Mouse (Mus musculus) G1E (cell line): ENCODE results near the gene Sfr1. TPM values are rescaled to one million over a fixed set of nuclear protein-coding genes. Genes with fewer than 3 reads are reported as not detected.

Experiments
- ATAC-seq: 2 replicates; pipeline ENCODE4 v1.8.0; 2016; ENCODE audit warnings: mild to moderate bottlenecking; ENCODE audit not compliant: insufficient number of reproducible peaks, poor library complexity, low FRiP score, severe bottlenecking; ENCODE audit errors: extremely low read depth
- DNase-seq: peaks from one replicate; pipeline ENCODE4 v3.0.0; 2012; ENCODE audit warnings: low spot score
- H3K27me3 ChIP-seq: 2 replicates; pipeline ENCODE4 v1.6.1; 2012; ENCODE audit warnings: mild to moderate bottlenecking, low read length, inconsistent platforms; ENCODE audit not compliant: insufficient read depth
- H3K36me3 ChIP-seq: replicated peaks from 2 replicates; pipeline ENCODE3; 2012; ENCODE audit warnings: mild to moderate bottlenecking, inconsistent platforms
- H3K4me1 ChIP-seq: 2 replicates; pipeline ENCODE4 v1.6.1; 2012; ENCODE audit warnings: low read depth, low read length, inconsistent platforms, mixed read lengths; ENCODE audit not compliant: insufficient read depth
- H3K4me3 ChIP-seq: 2 replicates; pipeline ENCODE4 v1.5.1; 2012; ENCODE audit warnings: low read depth, mild to moderate bottlenecking, inconsistent platforms, low read length, moderate library complexity, mixed read lengths
- H3K9me3 ChIP-seq: replicated peaks from 2 replicates; pipeline ENCODE4 v1.6.1; 2012; ENCODE audit warnings: inconsistent platforms
- CTCF ChIP-seq: IDR thresholded peaks from 2 replicates; pipeline ENCODE4 v1.5.1; 2012; ENCODE audit warnings: low read depth, low read length, inconsistent platforms, mixed read lengths
- GATA1 ChIP-seq: IDR thresholded peaks from 2 replicates; pipeline ENCODE4 v1.6.1; 2012; ENCODE audit warnings: borderline replicate concordance, low read length, inconsistent platforms, mixed read lengths
- GATA2 ChIP-seq: IDR thresholded peaks from 2 replicates; pipeline ENCODE4 v1.6.1; 2012; ENCODE audit warnings: low read depth, low read length, inconsistent platforms, borderline replicate concordance
- POLR2AphosphoS5 ChIP-seq: IDR thresholded peaks from 2 replicates; pipeline ENCODE4 v1.6.1; 2012; ENCODE audit warnings: low read depth, low read length, inconsistent platforms; ENCODE audit not compliant: insufficient replicate concordance
- TAL1 ChIP-seq: conservative IDR thresholded peaks from 2 replicates; pipeline ENCODE4 v1.6.1; 2012; ENCODE audit warnings: low read depth, low read length, inconsistent platforms, mixed read lengths
- polyA plus RNA-seq: library from polyadenylated mRNA; stranded (reverse); fragments of >175 nt; gene quantifications from 2 replicates; pipeline ENCODE4 v1.2.3, GENCODE M21; 2012
- total RNA-seq, 2 experiments: library from RNA; stranded (forward) in 1 of 2; stranded (reverse) in 1 of 2; fragments of 200-1000 nt in 1 of 2; fragments of >200 nt in 1 of 2; fragmentation: Nextera tagmentation in 1 of 2; gene quantifications; 2 replicates each; pipeline ENCODE4 v1.2.3; 2014 to 2017

Gene Sfr1
- total RNA-seq (2014; fragmentation: Nextera tagmentation) (80.1 and 88.6 TPM in 2 replicates), total RNA-seq (2017) (151 and 187 TPM in 2 replicates), polyA plus RNA-seq (12.3 and 17.1 TPM in 2 replicates)

DNA sequence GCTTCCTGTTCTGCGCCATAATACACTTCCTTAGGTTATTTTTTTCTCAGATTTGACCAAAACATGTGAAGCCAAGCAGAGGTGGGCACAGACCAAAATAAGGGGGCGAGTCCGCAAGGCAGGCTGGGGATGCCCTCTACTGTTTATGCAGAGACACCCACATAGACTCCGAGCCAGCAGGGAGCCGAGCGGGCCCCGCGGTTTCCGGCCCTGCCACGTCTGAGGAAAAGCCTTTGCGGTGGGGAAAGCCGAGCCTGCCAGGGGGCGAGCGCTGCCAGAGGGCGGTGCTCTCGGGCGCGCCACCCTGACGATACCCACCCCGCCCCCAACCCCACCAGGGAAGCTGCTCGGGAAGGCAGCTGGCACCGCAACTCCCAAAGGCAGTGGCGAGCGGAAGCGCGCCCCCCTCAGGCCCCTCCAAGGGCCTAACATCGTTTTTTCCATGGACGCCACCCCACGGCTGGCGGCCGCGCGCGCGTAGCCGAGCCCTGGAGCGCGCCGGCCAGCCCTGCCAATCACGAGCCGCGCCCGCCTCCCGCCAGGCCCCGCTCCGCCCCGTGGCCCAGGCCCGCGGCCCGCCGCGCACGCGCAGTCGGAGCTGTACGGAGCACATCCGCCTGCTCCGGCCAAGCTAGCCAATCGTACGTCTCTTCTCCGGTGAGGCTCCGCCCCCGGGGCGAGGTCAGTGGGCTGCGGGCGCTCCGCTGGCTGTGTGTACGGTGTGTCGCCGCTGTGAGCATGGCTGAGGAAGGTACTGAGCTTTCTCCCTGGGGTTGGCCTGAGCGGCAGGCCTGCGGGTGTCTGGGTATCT, at the start of gene Sfr1:
Gene Sfr1 (plus strand): TSS at position 612 of the 811 bp plus-strand sequence.
- peak within 1 kb of the TSS; percentile 82 for H3K4me3 ChIP-seq
- ATAC-seq (peak; percentile 78), DNase-seq (peak; percentile 92)
- peaks cover 1% of the 10 kb centered on the region; the same call in 1 of the 2 replicates for H3K27me3 ChIP-seq
- peaks cover 15% of the 10 kb centered on the region for H3K4me1 ChIP-seq
- TF ChIP-seq TAL1 (no peak), GATA2 (no peak), CTCF (no peak), POLR2AphosphoS5 (no peak), GATA1 (no peak)
- H3K9me3 ChIP-seq: no peaks in the 10 kb centered on the region
- H3K36me3 ChIP-seq: peaks cover 37% of the 10 kb centered on the region

DNA sequence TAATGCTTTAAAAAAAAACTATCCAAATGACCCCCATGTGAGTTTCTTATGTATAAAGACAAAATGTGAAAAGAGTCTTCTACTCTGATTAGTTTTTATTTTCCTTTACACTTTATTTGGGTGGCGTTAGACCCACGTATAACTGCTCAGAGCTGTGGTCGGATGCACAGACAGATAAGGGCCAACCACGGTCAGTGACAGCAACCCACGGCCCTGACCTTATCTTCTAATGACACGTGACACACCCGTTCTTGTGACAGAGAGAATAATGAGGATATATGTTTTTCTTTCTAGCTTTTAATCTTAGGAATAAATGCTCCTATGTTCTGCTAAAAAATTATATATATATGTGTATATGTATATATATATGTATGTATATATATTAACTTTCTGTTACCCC, 41.9 kb upstream of the Sfr1 start:
- ATAC-seq (peak; percentile 81), DNase-seq (no peak)
- Histone ChIP-seq H3K9me3 (no peaks in the 10 kb centered on the region), H3K4me3 (no peak overlapping the region), H3K27me3 (peaks cover 11% of the 10 kb centered on the region), H3K4me1 (peaks cover 25% of the 10 kb centered on the region), H3K36me3 (no peaks in the 10 kb centered on the region)
- TF ChIP-seq GATA2 (no peak), CTCF (no peak), GATA1 (no peak), POLR2AphosphoS5 (no peak), TAL1 (no peak)

DNA sequence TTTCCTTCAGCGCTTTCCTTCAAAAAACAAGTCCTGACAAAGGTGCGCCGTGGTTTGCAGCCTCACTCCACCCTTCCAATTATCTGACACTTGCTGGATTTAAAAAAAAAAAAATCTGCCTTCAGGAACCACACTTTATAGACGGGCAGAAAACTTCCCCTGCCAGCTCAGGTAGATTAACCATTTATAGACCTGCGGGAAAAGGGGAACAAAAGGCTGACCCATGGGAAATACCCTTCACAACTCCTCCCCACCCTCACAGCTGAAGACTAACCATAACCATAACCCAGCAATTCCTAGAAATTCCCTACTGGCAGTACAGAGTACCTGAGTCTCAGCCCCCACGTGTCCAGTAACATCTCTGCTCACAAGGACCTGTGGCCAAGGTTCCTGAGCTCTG, 39.5 kb upstream of the Sfr1 start, which contains the start of gene Col17a1:
Gene Col17a1 (minus strand): TSS at position 101 of the 400 bp plus-strand sequence.
- TF ChIP-seq TAL1: no peak
- TF ChIP-seq GATA1: no peak
- TF ChIP-seq CTCF: no peak
- no peak for TF ChIP-seq GATA2
- TF ChIP-seq POLR2AphosphoS5: no peak
- Histone ChIP-seq H3K4me1 (peaks cover 17% of the 10 kb centered on the region), H3K27me3 (peaks cover 15% of the 10 kb centered on the region), H3K36me3 (no peaks in the 10 kb centered on the region), H3K9me3 (no peaks in the 10 kb centered on the region), H3K4me3 (no peak within 1 kb of the TSS)
- ATAC-seq (no peak), DNase-seq (no peak)

DNA sequence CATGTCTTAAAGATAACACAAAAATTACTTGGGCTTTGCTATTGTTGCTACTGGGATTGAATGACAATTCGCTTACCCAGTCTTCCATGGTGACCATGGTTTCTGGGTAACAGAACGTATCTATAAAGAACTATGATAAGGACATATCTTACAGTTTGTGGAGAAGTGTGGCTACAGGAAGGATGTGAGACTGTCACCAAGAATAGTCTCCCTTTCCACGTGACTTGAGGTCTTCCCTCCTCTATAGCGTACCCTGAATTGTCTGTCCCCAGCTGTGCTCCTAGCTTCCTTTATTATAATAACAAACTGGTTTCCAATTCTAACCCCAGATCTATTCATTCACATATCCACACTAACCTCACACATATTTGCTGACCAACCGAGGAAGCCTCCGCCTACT, 35.8 kb upstream of the Sfr1 start:
- TF ChIP-seq POLR2AphosphoS5 (no peak), TAL1 (no peak), GATA2 (no peak), CTCF (no peak), GATA1 (no peak)
- ATAC-seq: no peak
- H3K9me3 ChIP-seq: no peaks in the 10 kb centered on the region
- no peaks in the 10 kb centered on the region for H3K36me3 ChIP-seq
- DNase-seq: no peak
- H3K4me3 ChIP-seq: no peak overlapping the region
- peaks cover 20% of the 10 kb centered on the region for H3K27me3 ChIP-seq
- H3K4me1 ChIP-seq: no peaks in the 10 kb centered on the region

DNA sequence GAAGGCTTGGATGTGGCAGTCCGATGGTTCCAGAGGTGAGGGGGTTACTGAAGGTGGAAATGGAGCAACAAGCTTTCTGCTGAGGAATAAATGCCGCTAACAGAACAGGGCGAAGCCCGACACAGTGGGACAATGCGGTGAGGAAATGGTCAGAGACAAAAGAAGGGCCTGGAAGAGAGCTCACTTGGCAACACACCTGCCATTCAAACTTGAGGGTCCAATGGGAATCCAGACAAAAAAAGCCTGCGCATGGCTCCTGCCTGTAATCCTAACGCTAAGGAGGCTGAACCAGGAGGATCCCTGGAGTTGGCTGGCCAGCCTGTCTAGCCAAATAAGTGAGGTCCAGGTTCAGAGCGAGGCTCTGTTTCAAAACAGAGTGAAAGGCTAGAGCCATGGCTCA, 35.1 kb upstream of the Sfr1 start:
- no peak for ATAC-seq
- no peaks in the 10 kb centered on the region for H3K9me3 ChIP-seq
- no peak for DNase-seq
- no peaks in the 10 kb centered on the region for H3K4me1 ChIP-seq
- H3K27me3 ChIP-seq: peaks cover 17% of the 10 kb centered on the region
- H3K4me3 ChIP-seq: no peak overlapping the region
- TF ChIP-seq TAL1: no peak
- no peak for TF ChIP-seq POLR2AphosphoS5
- no peak for TF ChIP-seq CTCF
- no peak for TF ChIP-seq GATA1
- no peak for TF ChIP-seq GATA2
- H3K36me3 ChIP-seq: no peaks in the 10 kb centered on the region

DNA sequence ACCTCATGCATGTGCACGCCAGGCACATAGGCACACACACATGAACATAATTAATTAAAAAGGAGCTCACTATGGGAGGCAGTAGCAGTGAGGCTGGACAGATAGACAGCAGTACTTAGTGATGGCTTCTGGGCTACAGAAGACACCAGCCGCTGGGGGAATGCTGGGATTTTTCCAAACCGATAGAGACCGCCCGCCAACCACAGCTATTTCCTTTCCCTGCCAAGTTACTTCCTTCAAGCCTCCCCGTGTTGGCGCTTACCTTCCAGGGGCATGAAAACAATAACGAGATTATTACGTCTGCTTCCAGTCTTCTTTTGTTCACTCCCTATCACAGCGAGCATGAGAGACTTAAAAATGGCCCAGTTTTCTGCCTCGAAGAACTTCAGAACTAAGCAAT, 34.4 kb upstream of the Sfr1 start:
- H3K4me3 ChIP-seq: no peak overlapping the region
- DNase-seq (no peak), ATAC-seq (no peak)
- H3K9me3 ChIP-seq: no peaks in the 10 kb centered on the region
- no peaks in the 10 kb centered on the region for H3K4me1 ChIP-seq
- H3K36me3 ChIP-seq: no peaks in the 10 kb centered on the region
- no peak for TF ChIP-seq GATA1
- TF ChIP-seq GATA2: no peak
- TF ChIP-seq CTCF: no peak
- TF ChIP-seq TAL1: no peak
- no peak for TF ChIP-seq POLR2AphosphoS5
- peaks cover 17% of the 10 kb centered on the region for H3K27me3 ChIP-seq
